Mouse (Mus musculus): ENCODE measurements around the gene Zfhx3.

The Zfhx3 gene

DNA sequence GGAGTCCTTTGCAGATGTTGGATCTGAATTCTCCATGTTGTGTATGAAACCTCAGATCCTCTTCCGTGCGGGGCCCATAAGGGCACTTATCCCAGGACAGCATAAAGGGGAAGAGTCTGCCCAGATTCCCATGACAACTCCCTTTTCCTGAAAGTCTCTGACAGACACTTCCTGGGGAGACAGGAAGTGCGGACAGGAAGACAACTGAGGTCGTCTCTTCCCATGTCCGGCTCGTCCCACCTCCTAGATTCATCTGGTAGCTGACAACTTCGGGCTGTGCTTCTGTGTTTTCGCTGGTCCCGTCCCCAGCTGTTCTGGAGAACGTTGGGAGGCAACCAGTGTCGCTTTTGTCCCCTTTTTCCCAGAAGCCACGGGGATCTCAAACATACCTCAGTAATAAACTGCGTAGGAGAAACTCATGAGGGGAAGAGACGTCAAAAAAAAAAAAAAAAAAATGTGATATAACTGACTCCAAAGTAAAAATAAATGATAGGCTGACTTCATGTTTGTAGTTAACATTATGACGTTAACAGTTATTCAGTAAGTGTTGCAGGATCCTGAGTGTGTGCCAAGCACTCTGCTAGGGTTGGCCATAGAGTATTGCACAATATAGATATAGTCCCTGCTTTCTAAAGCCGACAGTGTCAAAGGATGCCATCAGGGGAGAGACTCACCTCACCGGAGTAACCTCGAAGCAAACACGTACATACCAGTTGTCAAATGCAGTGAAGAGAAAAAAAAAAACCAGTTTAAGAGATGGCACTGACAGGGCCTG is 653.5 kb downstream of the Zfhx3 start:
- DNase-seq: no peak

DNA sequence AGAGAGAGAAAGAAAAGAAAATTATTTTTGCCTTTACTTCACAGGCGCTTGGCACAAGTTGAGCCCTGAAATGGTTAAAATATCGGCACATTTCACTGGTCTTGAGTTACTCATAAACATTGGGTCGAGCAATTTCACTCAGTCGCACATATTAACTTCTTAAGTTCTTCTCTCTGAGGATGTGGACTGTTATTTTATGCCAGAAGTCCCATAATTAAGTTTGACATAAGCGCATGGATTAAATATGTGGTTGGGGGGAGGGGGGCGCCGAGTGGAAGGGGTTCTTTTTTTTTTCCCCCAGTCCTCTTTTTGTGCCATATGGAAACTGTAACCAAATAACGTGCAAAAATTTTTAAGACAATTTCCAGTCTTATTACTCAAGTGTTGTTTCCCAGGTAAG is 656.6 kb downstream of the Zfhx3 start:
- DNase-seq: no peak

- DNase-seq: no peak
Observed at GRCm38 (mm10) chr8:108599558-108599957, 657.1 kb downstream of the Zfhx3 start.

DNA sequence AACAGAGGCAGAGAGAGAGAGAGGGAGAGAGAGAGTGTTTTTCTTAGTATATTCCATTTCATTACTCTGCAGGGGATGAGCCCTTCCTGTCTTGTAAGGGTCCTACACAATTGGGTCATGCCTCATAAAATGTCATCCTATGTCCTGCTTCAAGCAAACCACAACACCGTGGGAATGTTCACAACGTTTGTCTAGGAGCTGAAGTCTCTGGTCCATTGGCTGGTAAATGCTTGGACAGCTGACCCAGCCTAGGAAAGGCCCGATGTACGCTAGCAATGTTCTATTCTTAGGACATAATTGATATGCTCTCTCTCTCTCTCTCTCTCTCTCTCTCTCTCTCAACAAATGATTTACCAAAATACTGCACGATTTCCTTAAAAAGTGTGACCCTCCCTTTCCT is 666.2 kb downstream of the Zfhx3 start:
- no peak for DNase-seq

- no peak for DNase-seq
Observed at GRCm38 (mm10) chr8:108609114-108609513, 666.7 kb downstream of the Zfhx3 start.

GRCm38 (mm10) chr8:108611141-108611674 is 668.8 kb downstream of the Zfhx3 start:
- DNase-seq: no peak

DNA sequence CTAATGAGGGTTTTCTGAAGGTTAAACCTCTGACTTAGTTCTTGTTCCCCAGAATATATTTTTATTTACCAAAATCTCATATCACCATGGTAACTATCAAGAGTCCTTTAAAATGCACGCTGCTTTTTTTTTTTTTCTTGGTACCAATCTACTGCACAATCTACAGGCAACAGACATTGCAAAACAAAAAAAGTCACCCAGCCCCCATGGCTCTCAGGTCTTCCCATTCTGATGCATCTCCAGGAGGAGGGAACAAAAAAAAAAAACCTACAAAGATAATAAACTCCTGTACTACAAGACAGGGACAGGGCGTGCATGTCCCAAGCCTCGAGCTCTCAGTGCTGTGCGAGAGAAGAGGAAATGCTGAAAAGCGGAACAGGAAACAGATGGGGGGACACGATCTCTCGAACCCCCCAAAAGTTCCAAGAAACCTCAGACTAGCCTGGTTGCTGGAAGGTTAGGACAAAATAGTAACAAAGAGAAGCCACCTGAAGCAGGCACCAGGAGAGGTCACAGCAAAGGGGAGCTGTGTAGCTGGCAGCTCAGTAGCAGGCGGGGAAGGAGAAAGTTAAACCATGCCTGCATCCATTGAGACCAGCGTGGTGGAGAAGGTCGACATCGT is 669.5 kb downstream of the Zfhx3 start:
- no peak for DNase-seq

DNA sequence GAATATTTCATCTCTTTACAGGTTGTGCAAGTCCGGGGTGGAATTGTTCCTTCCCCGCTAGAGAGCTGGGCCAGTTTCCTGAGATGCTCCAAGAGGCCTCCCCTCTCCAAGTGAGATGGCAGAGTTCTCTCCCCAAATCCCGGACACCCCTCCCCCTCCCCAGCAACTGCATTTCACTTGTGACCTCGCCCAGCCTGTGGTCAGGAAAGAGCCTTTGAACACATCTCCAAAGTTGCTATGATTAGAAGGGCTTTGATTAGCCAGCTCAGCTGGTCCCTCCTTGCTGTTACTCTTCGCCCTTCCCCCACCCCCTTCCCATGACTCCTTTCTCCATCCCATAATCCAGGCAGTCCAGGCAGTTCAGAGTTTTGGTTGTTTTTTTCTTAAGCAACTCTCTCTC is 670.4 kb downstream of the Zfhx3 start:
- no peak for DNase-seq

GRCm38 (mm10) chr8:108613280-108613679 is 670.8 kb downstream of the Zfhx3 start:
- no peak for DNase-seq

- no peak for DNase-seq
Observed at GRCm38 (mm10) chr8:108621296-108621695, 678.9 kb downstream of the Zfhx3 start.

GRCm38 (mm10) chr8:108623660-108624059 is 681.2 kb downstream of the Zfhx3 start:
- no peak for DNase-seq

DNA sequence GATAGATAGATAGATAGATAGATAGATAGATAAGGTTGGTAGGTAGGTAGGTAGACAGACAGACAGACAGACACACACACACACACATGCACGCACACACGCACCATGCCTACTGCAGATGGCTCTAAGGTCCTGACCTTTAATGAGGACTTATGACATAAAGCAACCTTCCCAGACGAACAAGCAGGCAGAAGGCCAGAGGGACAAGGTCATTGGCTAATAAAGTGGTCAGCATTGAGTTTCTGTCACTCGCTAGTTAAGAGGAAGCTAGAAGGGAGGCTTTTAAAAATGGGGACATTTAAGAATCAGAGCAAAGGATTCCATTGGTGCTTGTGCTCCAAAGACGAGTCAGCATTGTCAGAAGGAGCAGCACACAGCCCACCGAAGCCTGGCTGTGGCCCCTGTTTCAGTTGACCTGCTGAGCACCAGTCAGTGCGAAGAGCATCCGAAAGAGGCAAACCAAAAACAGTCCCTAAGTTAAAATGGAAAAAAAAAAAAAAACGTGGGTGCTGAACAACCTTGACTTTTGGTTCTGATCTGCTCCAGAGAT is 683.2 kb downstream of the Zfhx3 start:
- DNase-seq: no peak

DNA sequence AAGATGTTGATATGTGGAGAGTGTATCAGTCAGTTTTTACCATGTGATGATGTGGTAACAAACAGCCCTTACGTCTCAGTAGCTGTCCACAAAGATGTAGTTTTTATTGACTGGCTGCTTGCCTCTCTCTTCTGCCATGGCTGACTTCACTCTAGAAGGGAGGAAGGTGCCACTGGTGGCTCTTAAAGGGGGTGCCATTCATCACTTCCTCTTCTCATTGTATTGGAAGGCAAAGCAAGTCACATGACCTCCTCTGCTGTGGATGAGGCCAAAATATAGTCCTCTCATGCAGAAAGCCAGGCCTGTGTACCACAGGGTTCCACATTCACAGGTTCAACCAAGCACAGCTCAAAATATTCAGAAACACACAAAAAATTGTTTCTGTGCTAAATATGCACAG is 688.6 kb downstream of the Zfhx3 start:
- DNase-seq: no peak

DNA sequence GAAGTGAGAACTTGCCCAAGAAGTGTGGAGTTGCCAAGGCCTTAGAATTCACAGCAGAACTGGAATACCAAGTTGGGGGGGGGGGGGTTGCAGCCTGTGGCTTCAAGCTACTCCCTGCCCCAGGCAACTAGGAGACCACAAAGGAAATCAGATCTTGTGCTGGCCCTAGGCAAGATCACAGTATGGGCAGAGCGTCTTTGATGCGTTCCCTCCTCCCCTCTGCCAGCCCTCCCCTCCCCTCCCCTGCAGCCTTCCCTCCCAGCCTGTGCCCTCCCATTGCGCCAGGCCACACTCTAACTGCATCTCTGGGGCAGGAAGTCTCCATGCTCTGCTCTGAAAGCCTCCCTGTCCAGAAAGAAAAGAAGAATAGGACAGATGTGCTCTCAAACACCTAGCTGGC is 691.8 kb downstream of the Zfhx3 start:
- DNase-seq: no peak

- DNase-seq: no peak
Observed at GRCm38 (mm10) chr8:108637887-108638286, 695.4 kb downstream of the Zfhx3 start.

GRCm38 (mm10) chr8:108645660-108646059 is 703.2 kb downstream of the Zfhx3 start:
- DNase-seq: no peak

DNA sequence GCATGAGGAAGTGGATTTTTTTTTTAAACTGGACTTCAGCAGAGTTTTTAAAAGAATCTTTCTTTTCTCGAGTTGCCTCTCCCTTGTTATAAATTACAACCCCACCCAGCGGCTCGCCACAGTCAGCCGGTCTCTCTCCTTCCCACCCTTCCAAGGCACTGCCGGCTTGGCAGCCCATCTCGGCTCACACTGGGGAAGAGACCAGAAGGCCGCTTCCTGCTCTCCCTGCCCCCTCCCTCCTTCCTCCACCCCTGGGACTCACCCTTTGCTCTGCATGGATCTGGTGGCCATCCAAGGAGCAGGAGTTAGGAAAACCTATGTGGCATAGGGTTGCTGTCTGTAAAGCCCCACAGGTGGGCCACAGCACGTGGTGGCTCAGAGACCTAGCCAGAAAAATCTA is 705.1 kb downstream of the Zfhx3 start:
- peak in 1 of 2 experiments; percentile 3 for DNase-seq

- no peak for DNase-seq
Observed at GRCm38 (mm10) chr8:108648993-108649392, 706.5 kb downstream of the Zfhx3 start.

- no peak for DNase-seq
Observed at GRCm38 (mm10) chr8:108650837-108651236, 708.4 kb downstream of the Zfhx3 start.

GRCm38 (mm10) chr8:108661486-108662093 is 719.1 kb downstream of the Zfhx3 start:
- DNase-seq: no peak

DNA sequence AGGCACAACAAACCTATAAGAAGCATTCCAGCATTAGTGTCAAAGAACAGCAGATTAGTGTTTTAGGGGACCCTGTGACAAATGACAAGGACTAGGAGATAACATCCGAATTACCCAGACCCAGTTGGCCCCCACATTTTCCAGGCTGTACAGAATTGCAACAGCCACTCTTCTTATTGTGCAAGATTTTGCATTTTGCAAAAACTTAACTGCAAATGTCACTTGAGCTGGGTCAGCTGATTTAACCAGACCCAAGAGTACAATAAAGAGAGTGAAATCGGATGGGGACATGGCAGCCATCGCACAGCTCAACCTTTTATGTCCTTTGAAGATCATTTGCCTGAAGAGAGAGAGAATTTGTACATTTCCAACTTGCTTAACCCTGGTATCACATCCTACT is 720.3 kb downstream of the Zfhx3 start:
- DNase-seq: no peak

GRCm38 (mm10) chr8:108671939-108672515 is 729.6 kb downstream of the Zfhx3 start:
- no peak for DNase-seq

DNA sequence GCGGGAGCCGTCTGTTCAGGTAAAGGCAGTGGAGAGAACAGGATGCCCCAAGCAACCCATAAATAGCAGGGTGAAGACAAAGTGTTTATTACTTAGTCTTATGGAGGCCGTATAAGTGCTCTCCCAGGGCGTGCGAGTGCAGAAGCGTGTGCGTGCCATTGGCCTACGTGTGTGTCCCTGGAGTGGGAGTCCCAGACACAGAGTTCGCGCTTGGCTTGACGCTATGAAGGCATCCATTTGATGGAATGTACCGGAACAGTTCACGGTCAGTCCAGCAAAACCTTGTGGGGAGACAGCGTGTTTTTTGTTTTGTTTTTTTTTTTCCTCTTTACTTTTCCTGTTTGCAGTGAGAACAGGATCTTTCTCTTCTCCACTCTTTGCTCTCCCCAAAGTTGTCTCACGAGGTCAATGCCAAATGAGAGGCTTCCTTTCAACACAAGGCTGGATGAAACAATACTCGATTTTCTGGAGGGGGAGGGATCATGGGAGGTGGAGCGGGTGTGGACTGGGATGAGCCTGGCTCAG is 732.6 kb downstream of the Zfhx3 start:
- no peak for DNase-seq
